20 mouse cellular contexts compared by ENCODE assay signal in the genomic region with DNA sequence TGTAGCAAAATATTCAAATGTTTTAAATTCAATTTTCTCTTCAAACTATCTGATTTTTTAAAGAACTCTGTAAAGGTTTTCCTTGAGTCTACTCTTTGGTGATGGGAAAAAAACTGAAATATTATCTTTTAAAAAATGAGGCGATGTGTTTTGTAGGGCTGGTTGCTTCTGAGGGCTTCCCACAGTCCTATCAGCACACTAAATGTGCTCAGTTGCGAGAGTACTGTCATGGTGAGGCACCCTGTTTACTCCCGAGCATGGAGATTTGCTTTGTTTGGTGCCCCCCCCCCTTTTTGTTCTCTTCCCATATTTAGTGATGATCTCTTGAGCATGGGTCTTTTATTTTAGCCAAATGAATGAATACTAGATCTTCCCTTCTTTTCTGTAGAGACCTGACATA. TPM values are rescaled to one million over a fixed set of nuclear protein-coding genes. Genes with fewer than 3 reads are reported as not detected.
DNase-seq lines count a peak whose midpoint lies in the region; ATAC-seq lines count a peak whose summit lies in the region.
"Had no signal": no experiment of that assay in that cellular context is flagged by ENCODE, and none has a peak within 500 bp of the region (broad histone marks: within the 10 kb centered on the region; RNA-seq: fewer than 3 reads in every experiment).

No protein-coding gene starts in this region.

- peaks cover 34% of the 10 kb centered on the region for H3K27me3 ChIP-seq in midbrain, embryonic 14.5 days (ENCODE audit: control insufficient read depth, insufficient read depth, low read length)
- peaks cover 73% of the 10 kb centered on the region for H3K27me3 ChIP-seq in midbrain, embryonic 11.5 days (ENCODE audit: control insufficient read depth, insufficient read depth, low read length)
- H3K27me3 ChIP-seq in forebrain, embryonic 16.5 days (replicated peaks; ENCODE audit: control insufficient read depth, insufficient read depth, low read length) = no peaks in the 10 kb centered on the region

- H3K27ac ChIP-seq in midbrain, embryonic 14.5 days (replicated peaks; ENCODE audit: low read depth, low read length) = no peak overlapping the region
- H3K27ac ChIP-seq in midbrain, embryonic 11.5 days (ENCODE audit: low read depth, low read length) = no peak overlapping the region
- H3K27ac ChIP-seq in forebrain, embryonic 16.5 days (ENCODE audit: low read length) = peak overlapping the region; percentile 56; the same call in 1 of the 2 replicates
- H3K27ac ChIP-seq: midbrain, embryonic 15.5 days had no signal

- WGBS in midbrain, embryonic 14.5 days = 83% methylated on average over 3 of the region's 3 CpGs
- 92% methylated on average over 3 of the region's 3 CpGs for WGBS in midbrain, embryonic 11.5 days
- 61% methylated on average over 3 of the region's 3 CpGs for WGBS in forebrain, embryonic 16.5 days

- DNase-seq in heart, adult 11 months = peak; percentile 34
- DNase-seq in heart, postnatal 25 days (ENCODE audit: low spot score) = no peak
- DNase-seq in midbrain, embryonic 14.5 days = no peak
- no peak for DNase-seq in midbrain, embryonic 11.5 days (ENCODE audit: low spot score, missing footprints)
- no peak for DNase-seq in frontal cortex, adult 2 months (ENCODE audit: extremely low spot score in 1 of 2, low spot score in 1 of 2)
- DNase-seq: adrenal gland, adult 8-10 months; heart, postnatal 10 days; kidney, adult 8-10 months; kidney, postnatal 14 days; lung, adult 2 months; lung, postnatal 4 days; right cerebral cortex, postnatal 14 days; spleen, adult 18-20 months; thymus, postnatal 4 days had no signal

- peaks cover 8% of the 10 kb centered on the region; the same call in 1 of the 2 replicates for H3K36me3 ChIP-seq in midbrain, embryonic 14.5 days (ENCODE audit: control insufficient read depth, insufficient read depth, low read length)
- H3K36me3 ChIP-seq in midbrain, embryonic 11.5 days (ENCODE audit: control insufficient read depth, insufficient read depth, low read length) = peaks cover 5% of the 10 kb centered on the region; the same call in 1 of the 2 replicates
- H3K36me3 ChIP-seq in forebrain, embryonic 16.5 days (ENCODE audit: control insufficient read depth, insufficient read depth) = peaks cover 6% of the 10 kb centered on the region
- H3K36me3 ChIP-seq: midbrain, embryonic 15.5 days had no signal

- H3K9me3 ChIP-seq in midbrain, embryonic 14.5 days (ENCODE audit: control insufficient read depth, low read length) = no peaks in the 10 kb centered on the region
- 0 out of 2 replicates have a peak, but pooled peaks cover 2% of the 10 kb centered on the region for H3K9me3 ChIP-seq in midbrain, embryonic 11.5 days (ENCODE audit: control insufficient read depth, low read length)
- H3K9me3 ChIP-seq in forebrain, embryonic 16.5 days (ENCODE audit: control insufficient read depth, low read length) = no peaks in the 10 kb centered on the region
- H3K9me3 ChIP-seq: midbrain, embryonic 15.5 days had no signal

- H3K9ac ChIP-seq in midbrain, embryonic 14.5 days (replicated peaks; ENCODE audit: low read length) = no peak overlapping the region
- no peak overlapping the region for H3K9ac ChIP-seq in midbrain, embryonic 11.5 days (ENCODE audit: low read length)
- H3K9ac ChIP-seq in forebrain, embryonic 16.5 days (replicated peaks; ENCODE audit: low read depth, low read length) = peak overlapping the region; percentile 51
- H3K9ac ChIP-seq: midbrain, embryonic 15.5 days had no signal

- H3K4me1 ChIP-seq in midbrain, embryonic 14.5 days (ENCODE audit: control insufficient read depth, insufficient read depth, low read length) = no peaks in the 10 kb centered on the region
- 0 out of 2 replicates have a peak, but pooled peaks cover 3% of the 10 kb centered on the region for H3K4me1 ChIP-seq in midbrain, embryonic 11.5 days (ENCODE audit: control insufficient read depth, insufficient read depth, low read length)
- H3K4me1 ChIP-seq in forebrain, embryonic 16.5 days (replicated peaks; ENCODE audit: control insufficient read depth, insufficient read depth, low read length) = peaks cover 26% of the 10 kb centered on the region

- intact Hi-C loops in heart, postnatal 25 days (cut with DNase I) = no loop called here

- H3K4me2 ChIP-seq in midbrain, embryonic 14.5 days (ENCODE audit: low read length) = peak overlapping the region; percentile 24; the same call in 1 of the 2 replicates
- no peak overlapping the region for H3K4me2 ChIP-seq in midbrain, embryonic 11.5 days
- H3K4me2 ChIP-seq in forebrain, embryonic 16.5 days (ENCODE audit: low read length) = peak overlapping the region; percentile 28
- H3K4me2 ChIP-seq: heart, embryonic 11.5 days; liver, embryonic 11.5 days; midbrain, embryonic 15.5 days had no signal

- H3K4me3 ChIP-seq in midbrain, embryonic 14.5 days (replicated peaks; ENCODE audit: low read depth, low read length) = no peak overlapping the region
- no peak overlapping the region for H3K4me3 ChIP-seq in midbrain, embryonic 11.5 days (ENCODE audit: low read depth, low read length)
- H3K4me3 ChIP-seq in forebrain, embryonic 16.5 days (replicated peaks; ENCODE audit: low read length) = 0 out of 2 replicates have a peak overlapping the region, but pooled peaks have one; percentile 9
- H3K4me3 ChIP-seq: midbrain, embryonic 15.5 days had no signal

- no peak for ATAC-seq in midbrain, embryonic 14.5 days (ENCODE audit: low FRiP score, low TSS enrichment)
- ATAC-seq in midbrain, embryonic 11.5 days (ENCODE audit: low FRiP score) = no peak
- ATAC-seq in forebrain, embryonic 16.5 days = no peak
- ATAC-seq in megakaryocyte progenitor cell, adult 5-6 weeks (replicated peaks; ENCODE audit: poor library complexity) = peak; percentile 27; the same call in 1 of the 2 replicates
- ATAC-seq: midbrain, embryonic 15.5 days had no signal

RNA-seq across cellular contexts. Expression of a gene that starts 4.2 kb away (rescaled TPM):
- total RNA-seq in heart, postnatal 25 days (2021) = not detected
- 22.4 and 23.6 TPM in 2 replicates for polyA plus RNA-seq in midbrain, embryonic 14.5 days (2014; fragmentation: Nextera tagmentation; extraction: Ambion mirVana)
- polyA plus RNA-seq in midbrain, embryonic 11.5 days (2014; fragmentation: Nextera tagmentation; extraction: Ambion mirVana) = 6.5 and 7.7 TPM in 2 replicates
- 31.0 and 34.5 TPM in 2 replicates for polyA plus RNA-seq in forebrain, embryonic 16.5 days (2015; fragmentation: Nextera tagmentation; extraction: Ambion mirVana)
- not detected in 2 replicates for total RNA-seq in megakaryocyte progenitor cell, adult 5-6 weeks (2015)
- not detected in 2 replicates for total RNA-seq in megakaryocyte progenitor cell, adult 5-6 weeks (2017)
- polyA plus RNA-seq in frontal cortex, adult 2 months (2012; rRNA removed) = 14.7 and 22.6 TPM in 2 replicates
- total RNA-seq: neutrophil, adult 5-6 weeks had no signal

RNA-seq across cellular contexts. Expression of a gene that starts 9.5 kb away (rescaled TPM):
- total RNA-seq in heart, postnatal 25 days (2021) = 100 to 1,000 TPM; 134 to 149 TPM
- 30.1 and 37.2 TPM in 2 replicates for polyA plus RNA-seq in midbrain, embryonic 14.5 days (2014; fragmentation: Nextera tagmentation; extraction: Ambion mirVana)
- 14.1 and 15.8 TPM in 2 replicates for polyA plus RNA-seq in midbrain, embryonic 11.5 days (2014; fragmentation: Nextera tagmentation; extraction: Ambion mirVana)
- polyA plus RNA-seq in forebrain, embryonic 16.5 days (2015; fragmentation: Nextera tagmentation; extraction: Ambion mirVana) = 88.3 and 97.1 TPM in 2 replicates
- total RNA-seq in megakaryocyte progenitor cell, adult 5-6 weeks (2015) = 21.5 and 35.1 TPM in 2 replicates
- 1.5 and 3.9 TPM in 2 replicates for total RNA-seq in megakaryocyte progenitor cell, adult 5-6 weeks (2017)
- polyA plus RNA-seq in frontal cortex, adult 2 months (2012; rRNA removed) = 20.4 and 24.3 TPM in 2 replicates
